Mouse (Mus musculus) left cerebral cortex, postnatal 14 days (tissue): Measurements from ENCODE around the gene Mctp1. TPM values are rescaled to one million over a fixed set of nuclear protein-coding genes. Genes with fewer than 3 reads are reported as not detected.
A peak's percentile ranks its signal among the peaks of the same experiment; 100 is the strongest.

Source experiments
- DNase-seq, 2 experiments: peaks; one replicate each; pipeline ENCODE4 v3.0.0; 2021 to 2022; ENCODE audit warnings: low spot score in 2 of 2, mixed read lengths in 1 of 2
- intact Hi-C: fragments of 180-260 bp; cut with DNase I; formaldehyde crosslinking; loops from one replicate; pipeline ENCODE4 v1.15.1; 2025
- total RNA-seq, 2 experiments: library from RNA; stranded (reverse); gene quantifications; 2 replicates each; pipeline ENCODE4 v1.2.3; 2021

Mctp1 gene
- total RNA-seq, 2 experiments from 2014 or later = 37.3 to 40.5 TPM

GRCm38 (mm10) chr13:76802051-76802728 is 417.9 kb downstream of the Mctp1 start:
- intact Hi-C loops = no loop called here
- peak; percentile 33 to 52 for DNase-seq

GRCm38 (mm10) chr13:76802926-76803325 is 418.6 kb downstream of the Mctp1 start:
- intact Hi-C loops = no loop called here
- DNase-seq = no peak

- intact Hi-C loops = no loop called here
Observed at GRCm38 (mm10) chr13:76803799-76804198, 419.5 kb downstream of the Mctp1 start.

GRCm38 (mm10) chr13:76808871-76809390 is 424.6 kb downstream of the Mctp1 start:
- intact Hi-C loops = no loop called here
- no peak for DNase-seq

More at GRCm38 (mm10) chr13:76803799-76804198, 419.5 kb downstream of the Mctp1 start:
- no peak for DNase-seq

GRCm38 (mm10) chr13:76809802-76810201 is 425.5 kb downstream of the Mctp1 start:
- no peak for DNase-seq
- intact Hi-C loops = no loop called here

GRCm38 (mm10) chr13:76810496-76810939 is 426.2 kb downstream of the Mctp1 start:
- intact Hi-C loops = no loop called here
- no peak for DNase-seq

GRCm38 (mm10) chr13:76823083-76823482 is 438.7 kb downstream of the Mctp1 start:
- no peak for DNase-seq
- intact Hi-C loops = no loop called here

GRCm38 (mm10) chr13:76824932-76825694 is 440.8 kb downstream of the Mctp1 start:
- intact Hi-C loops = no loop called here
- DNase-seq = no peak

- DNase-seq = peak in 1 of 2 experiments; percentile 32
- intact Hi-C loops = no loop called here
Observed at GRCm38 (mm10) chr13:76827738-76828137, 443.4 kb downstream of the Mctp1 start.

GRCm38 (mm10) chr13:76838031-76838430 is 453.7 kb downstream of the Mctp1 start:
- no peak for DNase-seq
- intact Hi-C loops = no loop called here

GRCm38 (mm10) chr13:76840712-76841111 is 456.4 kb downstream of the Mctp1 start:
- intact Hi-C loops = loop anchor here (10.0 kb wide), 1 partner anchor 1364 kb away; no protein-coding TSS in a partner anchor
- DNase-seq = no peak

- peak; percentile 38 to 43 for DNase-seq
- intact Hi-C loops = loop anchor here (10.0 kb wide), 1 partner anchor 1360 kb away; no protein-coding TSS in a partner anchor
Observed at GRCm38 (mm10) chr13:76844629-76845255, 460.4 kb downstream of the Mctp1 start.

GRCm38 (mm10) chr13:76850412-76851054 is 466.2 kb downstream of the Mctp1 start:
- intact Hi-C loops = no loop called here

GRCm38 (mm10) chr13:76854306-76854705 is 470.0 kb downstream of the Mctp1 start:
- intact Hi-C loops = no loop called here
- no peak for DNase-seq

More at GRCm38 (mm10) chr13:76850412-76851054, 466.2 kb downstream of the Mctp1 start:
- DNase-seq = no peak

- intact Hi-C loops = no loop called here
- no peak for DNase-seq
Observed at GRCm38 (mm10) chr13:76855021-76855420, 470.7 kb downstream of the Mctp1 start.

GRCm38 (mm10) chr13:76857024-76857423 is 472.7 kb downstream of the Mctp1 start:
- intact Hi-C loops = no loop called here
- no peak for DNase-seq

GRCm38 (mm10) chr13:76858078-76858482 is 473.7 kb downstream of the Mctp1 start:
- no peak for DNase-seq
- intact Hi-C loops = no loop called here

GRCm38 (mm10) chr13:76870291-76870690 is 486.0 kb downstream of the Mctp1 start:
- no peak for DNase-seq
- intact Hi-C loops = no loop called here
